Mouse (Mus musculus) frontal cortex, adult 2 months (tissue): ENCODE data around the gene Myl7. TPM values are rescaled to one million over a fixed set of nuclear protein-coding genes. Genes with fewer than 3 reads are reported as not detected.

Source experiments
- polyA plus RNA-seq: library from polyadenylated mRNA; depleted of rRNA; stranded (reverse); fragments of >200 nt; gene quantifications from 2 replicates; pipeline ENCODE4 v1.2.3, GENCODE M21; 2012; rRNA removed

Myl7 gene
- polyA plus RNA-seq, 1 experiment: not detected

Other genes with a start within 250 kb of the Myl7 start
- gene Mrps24, start 183.1 kb downstream of the Myl7 start, polyA plus RNA-seq: 95.5 and 98.3 TPM in 2 replicates
- gene Urgcp, start 136.4 kb downstream of the Myl7 start, polyA plus RNA-seq: 33.8 and 34.4 TPM in 2 replicates
- gene Dbnl, start 110.3 kb downstream of the Myl7 start, polyA plus RNA-seq: 74.8 and 85.2 TPM in 2 replicates
- gene Pgam2, start 95.0 kb downstream of the Myl7 start, polyA plus RNA-seq: 9.4 and 11.0 TPM in 2 replicates
- gene Polm, start 60.8 kb downstream of the Myl7 start, polyA plus RNA-seq: 10.8 and 15.9 TPM in 2 replicates
- gene Aebp1, start 36.8 kb downstream of the Myl7 start, polyA plus RNA-seq: 15.8 and 20.3 TPM in 2 replicates
- 28.1 and 28.8 TPM in 2 replicates for gene Pold2, start 20.5 kb downstream of the Myl7 start, polyA plus RNA-seq
- gene Gck, start 51.3 kb upstream of the Myl7 start, polyA plus RNA-seq: 0.97 and 1.1 TPM in 2 replicates
- 61.1 and 61.9 TPM in 2 replicates for gene Ykt6, start 56.9 kb upstream of the Myl7 start, polyA plus RNA-seq
- gene Camk2b, start 167.6 kb upstream of the Myl7 start, polyA plus RNA-seq: 594 and 605 TPM in 2 replicates